Mouse (Mus musculus): ENCODE measurements around the gene Dnah9. TPM values are rescaled to one million over a fixed set of nuclear protein-coding genes. Genes with fewer than 3 reads are reported as not detected.
A peak's percentile ranks its signal among the peaks of the same experiment; 100 is the strongest.

Gene Dnah9
- polyA plus RNA-seq, 1 experiment, result 0.03 TPM

DNA sequence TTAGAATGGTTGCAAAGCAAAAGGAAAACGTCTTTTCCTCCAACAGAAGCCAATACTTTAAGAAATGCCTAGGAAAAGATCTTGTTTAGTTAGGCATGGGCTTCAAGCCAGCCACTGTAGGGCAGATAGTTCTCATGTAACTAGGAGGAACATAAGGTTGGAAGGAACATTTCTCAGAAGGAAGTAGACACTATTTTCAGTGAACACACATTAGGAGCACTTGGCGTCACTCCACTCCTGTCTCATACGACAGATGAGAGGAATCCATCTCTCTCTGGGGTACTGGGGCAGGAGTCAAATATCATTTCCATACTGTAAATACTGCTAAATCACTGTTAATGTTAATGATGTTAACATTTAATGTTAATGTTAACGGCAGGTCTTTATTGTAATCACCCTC, 238.0 kb downstream of the Dnah9 start:
- 74% methylated on average over 4 of the region's 4 CpGs for WGBS
- H3K4me1 ChIP-seq (ENCODE audit: control insufficient read depth, insufficient read depth, low read length), result no peaks in the 10 kb centered on the region
- H3K27ac ChIP-seq (ENCODE audit: insufficient read depth, low read depth, low read length), result no peak overlapping the region
- H3K36me3 ChIP-seq (ENCODE audit: control insufficient read depth, insufficient read depth, low read length), result no peaks in the 10 kb centered on the region
- TF ChIP-seq POLR2A (IDR thresholded peaks at IDR 0.05; ENCODE audit: low read depth, low read length) (no peak), CTCF (conservative IDR thresholded peaks at IDR 0.05; ENCODE audit: insufficient read depth, insufficient read length, low read depth, low read length) (no peak)
- no peak for DNase-seq
- H3K4me3 ChIP-seq (ENCODE audit: insufficient read depth, low read depth, low read length), result no peak overlapping the region
- H3K27me3 ChIP-seq (replicated peaks; ENCODE audit: control insufficient read depth, insufficient read depth, low read length), result no peaks in the 10 kb centered on the region

DNA sequence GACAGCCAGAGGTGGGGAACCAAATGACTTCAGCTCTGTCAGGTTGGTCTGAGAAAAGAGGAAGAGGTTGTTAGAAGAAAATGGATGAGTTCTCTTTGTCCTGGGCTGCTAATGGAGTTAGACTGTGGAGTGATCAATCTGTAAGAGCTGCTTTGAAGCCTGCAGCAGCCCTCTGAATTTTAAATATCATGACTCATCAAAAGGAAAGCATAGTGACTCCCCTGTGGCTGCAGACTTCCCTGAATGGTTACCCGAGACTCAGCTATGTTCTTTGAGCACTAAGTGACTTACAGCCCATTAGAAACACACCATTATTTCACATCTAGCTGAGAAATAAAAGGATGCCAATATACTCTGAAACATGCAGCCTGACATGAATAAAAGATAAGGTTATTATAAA, 240.4 kb downstream of the Dnah9 start:
- H3K36me3 ChIP-seq (ENCODE audit: control insufficient read depth, insufficient read depth, low read length), result no peaks in the 10 kb centered on the region
- TF ChIP-seq POLR2A (IDR thresholded peaks at IDR 0.05; ENCODE audit: low read depth, low read length) (no peak), CTCF (conservative IDR thresholded peaks at IDR 0.05; ENCODE audit: insufficient read depth, insufficient read length, low read depth, low read length) (no peak)
- DNase-seq, result no peak
- WGBS, result 49% methylated on average over 1 of the region's 1 CpGs
- H3K27ac ChIP-seq (ENCODE audit: insufficient read depth, low read depth, low read length), result no peak overlapping the region
- H3K4me3 ChIP-seq (ENCODE audit: insufficient read depth, low read depth, low read length), result no peak overlapping the region
- no peaks in the 10 kb centered on the region for H3K27me3 ChIP-seq (replicated peaks; ENCODE audit: control insufficient read depth, insufficient read depth, low read length)
- no peaks in the 10 kb centered on the region for H3K4me1 ChIP-seq (ENCODE audit: control insufficient read depth, insufficient read depth, low read length)

DNA sequence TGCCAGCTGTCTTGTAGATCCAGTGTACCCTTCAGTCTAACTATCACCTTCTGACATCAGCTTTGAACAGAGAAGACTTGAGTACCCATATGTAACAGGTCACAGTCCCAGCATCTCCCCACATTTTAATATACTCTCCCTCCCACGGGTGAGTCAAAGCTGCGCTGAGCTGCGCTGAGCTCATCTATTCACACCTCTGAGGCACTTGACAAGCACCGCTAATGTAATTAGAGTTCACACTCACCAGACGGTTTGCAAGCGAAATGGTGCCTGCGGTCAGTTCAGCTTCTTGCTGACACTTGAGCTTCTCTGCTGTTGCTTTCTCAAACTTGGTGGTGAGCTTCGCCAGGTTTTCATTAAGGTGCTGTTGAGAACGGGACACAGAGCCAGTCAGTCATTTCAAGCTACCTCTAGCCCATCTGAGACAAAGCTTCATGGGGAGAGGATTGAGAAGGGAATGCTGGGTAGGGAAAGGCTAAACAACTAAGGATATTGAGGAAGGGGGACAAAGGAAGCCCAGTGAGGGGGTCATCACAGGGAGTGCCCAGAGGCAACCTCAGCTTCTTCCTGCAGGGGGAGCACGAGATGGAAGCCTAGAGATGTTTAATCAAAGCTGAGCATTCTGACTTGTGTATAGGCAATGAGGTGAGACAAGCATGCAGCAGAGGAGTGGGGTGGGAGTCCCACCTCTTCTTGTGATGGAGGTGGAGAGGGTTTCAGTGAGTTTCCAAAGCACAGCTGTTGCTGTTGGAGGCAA, 249.7 kb downstream of the Dnah9 start:
- Histone ChIP-seq H3K4me1 (ENCODE audit: control insufficient read depth, insufficient read depth, low read length) (no peaks in the 10 kb centered on the region), H3K27me3 (replicated peaks; ENCODE audit: control insufficient read depth, insufficient read depth, low read length) (no peaks in the 10 kb centered on the region), H3K27ac (ENCODE audit: insufficient read depth, low read depth, low read length) (no peak overlapping the region), H3K36me3 (ENCODE audit: control insufficient read depth, insufficient read depth, low read length) (no peaks in the 10 kb centered on the region), H3K4me3 (ENCODE audit: insufficient read depth, low read depth, low read length) (no peak overlapping the region)
- 70% methylated on average over 10 of the region's 10 CpGs for WGBS
- no peak for DNase-seq
- TF ChIP-seq CTCF (conservative IDR thresholded peaks at IDR 0.05; ENCODE audit: insufficient read depth, insufficient read length, low read depth, low read length) (no peak), POLR2A (IDR thresholded peaks at IDR 0.05; ENCODE audit: low read depth, low read length) (no peak)

DNA sequence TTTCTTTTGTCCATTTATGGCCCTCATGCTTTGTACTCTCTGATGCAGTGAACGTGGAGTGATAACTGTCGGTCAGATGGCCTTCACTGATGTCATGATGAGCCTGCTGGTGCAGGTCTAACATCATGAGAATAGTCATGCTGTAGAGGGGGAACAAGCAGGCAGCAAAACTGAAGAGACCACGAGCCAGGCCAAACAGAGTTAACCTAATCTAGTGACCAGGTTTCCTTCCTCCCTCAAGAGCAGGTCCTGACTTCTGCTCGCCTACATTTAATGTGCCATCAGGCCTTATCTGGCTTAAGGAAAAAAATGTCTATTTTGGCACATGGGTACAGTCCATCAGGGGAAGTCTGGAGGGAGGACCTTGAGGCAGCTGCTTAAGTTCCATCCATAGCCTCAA, 259.2 kb downstream of the Dnah9 start:
- H3K27me3 ChIP-seq (replicated peaks; ENCODE audit: control insufficient read depth, insufficient read depth, low read length), result no peaks in the 10 kb centered on the region
- H3K4me3 ChIP-seq (ENCODE audit: insufficient read depth, low read depth, low read length), result no peak overlapping the region
- H3K4me1 ChIP-seq (ENCODE audit: control insufficient read depth, insufficient read depth, low read length), result no peaks in the 10 kb centered on the region
- DNase-seq, result no peak
- TF ChIP-seq POLR2A (IDR thresholded peaks at IDR 0.05; ENCODE audit: low read depth, low read length), result no peak
- no peak for TF ChIP-seq CTCF (conservative IDR thresholded peaks at IDR 0.05; ENCODE audit: insufficient read depth, insufficient read length, low read depth, low read length)
- no peak overlapping the region for H3K27ac ChIP-seq (ENCODE audit: insufficient read depth, low read depth, low read length)
- no peaks in the 10 kb centered on the region for H3K36me3 ChIP-seq (ENCODE audit: control insufficient read depth, insufficient read depth, low read length)
- 76% methylated on average over 4 of the region's 4 CpGs for WGBS

DNA sequence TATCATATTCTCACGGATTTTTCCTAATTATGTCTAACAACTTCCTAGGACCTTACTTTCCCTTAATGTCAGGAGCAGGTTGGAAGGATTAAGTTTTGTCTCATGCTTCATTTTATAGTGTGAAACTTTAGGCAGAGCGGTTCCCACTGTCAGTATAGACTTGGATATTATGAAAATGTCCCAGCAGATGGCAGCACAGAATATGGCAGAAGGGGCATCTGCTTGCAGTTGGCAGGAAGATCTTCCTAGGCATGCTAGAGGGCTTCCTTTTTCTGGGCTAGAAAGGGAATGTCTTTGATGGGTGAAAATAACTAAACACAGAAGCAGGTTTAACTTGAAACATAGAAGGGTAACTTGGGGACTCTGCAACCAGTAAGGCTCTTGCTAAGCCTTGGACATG, 262.9 kb downstream of the Dnah9 start:
- Histone ChIP-seq H3K27ac (ENCODE audit: insufficient read depth, low read depth, low read length) (no peak overlapping the region), H3K4me1 (ENCODE audit: control insufficient read depth, insufficient read depth, low read length) (no peaks in the 10 kb centered on the region), H3K4me3 (ENCODE audit: insufficient read depth, low read depth, low read length) (no peak overlapping the region), H3K27me3 (replicated peaks; ENCODE audit: control insufficient read depth, insufficient read depth, low read length) (no peaks in the 10 kb centered on the region), H3K36me3 (ENCODE audit: control insufficient read depth, insufficient read depth, low read length) (no peaks in the 10 kb centered on the region)
- 67% methylated on average over 2 of the region's 2 CpGs for WGBS
- TF ChIP-seq POLR2A (IDR thresholded peaks at IDR 0.05; ENCODE audit: low read depth, low read length), result no peak
- TF ChIP-seq CTCF (conservative IDR thresholded peaks at IDR 0.05; ENCODE audit: insufficient read depth, insufficient read length, low read depth, low read length), result no peak; the same call in 1 of the 2 replicates
- peak; percentile 10 for DNase-seq

DNA sequence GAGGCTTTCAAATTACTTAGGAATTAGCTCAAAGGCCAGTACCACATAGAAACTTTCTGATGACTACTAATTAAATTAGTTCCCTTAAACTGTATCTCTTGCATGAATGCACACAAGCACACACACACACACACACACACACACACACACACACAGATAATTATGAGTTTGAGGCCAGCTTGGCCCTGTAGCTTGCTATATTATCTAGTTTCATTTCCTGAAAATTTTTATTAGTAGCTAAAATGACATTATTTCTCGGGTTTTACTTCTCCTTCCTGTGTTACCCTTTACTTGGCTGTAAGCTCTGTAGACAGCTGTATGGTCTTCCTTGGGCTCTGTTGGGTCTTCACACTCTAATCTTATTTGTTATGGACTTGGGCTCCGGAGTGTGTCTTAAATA, 264.4 kb downstream of the Dnah9 start:
- Histone ChIP-seq H3K4me3 (ENCODE audit: insufficient read depth, low read depth, low read length) (no peak overlapping the region), H3K27ac (ENCODE audit: insufficient read depth, low read depth, low read length) (no peak overlapping the region), H3K4me1 (ENCODE audit: control insufficient read depth, insufficient read depth, low read length) (no peaks in the 10 kb centered on the region), H3K36me3 (ENCODE audit: control insufficient read depth, insufficient read depth, low read length) (no peaks in the 10 kb centered on the region), H3K27me3 (replicated peaks; ENCODE audit: control insufficient read depth, insufficient read depth, low read length) (no peaks in the 10 kb centered on the region)
- TF ChIP-seq POLR2A (IDR thresholded peaks at IDR 0.05; ENCODE audit: low read depth, low read length) (no peak), CTCF (conservative IDR thresholded peaks at IDR 0.05; ENCODE audit: insufficient read depth, insufficient read length, low read depth, low read length) (no peak)
- no peak for DNase-seq
- WGBS, result 66% methylated on average over 2 of the region's 2 CpGs

DNA sequence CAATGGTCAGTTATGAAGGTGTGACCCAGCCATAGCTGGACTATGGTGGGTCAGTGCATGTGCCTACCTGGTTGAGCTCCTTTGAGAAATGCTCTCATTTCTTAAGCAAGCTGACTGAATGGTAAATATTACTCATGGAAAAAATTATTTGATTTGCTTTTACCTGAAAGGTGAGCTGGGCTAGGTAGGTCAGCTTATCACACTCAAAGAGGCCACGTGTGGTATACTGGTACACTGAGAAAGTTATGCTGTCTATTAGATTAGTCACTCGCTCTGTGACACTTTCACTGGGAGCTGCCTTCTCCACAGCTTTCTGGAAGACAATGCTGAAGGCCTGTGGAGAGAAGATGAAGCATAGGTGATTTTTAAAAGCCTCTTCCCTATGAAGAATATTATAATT, 286.9 kb downstream of the Dnah9 start:
- H3K4me1 ChIP-seq (ENCODE audit: control insufficient read depth, insufficient read depth, low read length), result no peaks in the 10 kb centered on the region
- no peak for DNase-seq
- TF ChIP-seq POLR2A (IDR thresholded peaks at IDR 0.05; ENCODE audit: low read depth, low read length) (no peak), CTCF (conservative IDR thresholded peaks at IDR 0.05; ENCODE audit: insufficient read depth, insufficient read length, low read depth, low read length) (no peak)
- H3K27me3 ChIP-seq (replicated peaks; ENCODE audit: control insufficient read depth, insufficient read depth, low read length), result no peaks in the 10 kb centered on the region
- H3K4me3 ChIP-seq (ENCODE audit: insufficient read depth, low read depth, low read length), result no peak overlapping the region
- WGBS, result 86% methylated on average over 2 of the region's 2 CpGs
- no peak overlapping the region for H3K27ac ChIP-seq (ENCODE audit: insufficient read depth, low read depth, low read length)
- H3K36me3 ChIP-seq (ENCODE audit: control insufficient read depth, insufficient read depth, low read length), result no peaks in the 10 kb centered on the region

All from kidney, adult 2 months (tissue).